Mouse (Mus musculus): ENCODE results near the gene Mab21l1. TPM values are rescaled to one million over a fixed set of nuclear protein-coding genes. Genes with fewer than 3 reads are reported as not detected.

The Mab21l1 gene
- polyA plus RNA-seq, 1 experiment from 2014 or later, result 17.6 TPM

GRCm38 (mm10) chr3:55788214-55788586 is 5.9 kb downstream of the Mab21l1 start:
- H3K36me3 ChIP-seq, result no peaks in the 10 kb centered on the region
- H3K4me1 ChIP-seq, result peaks cover 8% of the 10 kb centered on the region; the same call in 1 of the 2 replicates
- no peaks in the 10 kb centered on the region for H3K9me3 ChIP-seq
- no peak for ATAC-seq (ENCODE audit: insufficient number of reproducible peaks, low FRiP score, low TSS enrichment, low read depth)
- peak overlapping the region; percentile 42 for H3K4me3 ChIP-seq
- no peak overlapping the region for H3K9ac ChIP-seq
- no peak overlapping the region for H3K27ac ChIP-seq
- WGBS, result 16% methylated on average over 4 of the region's 4 CpGs
- H3K4me2 ChIP-seq, result peak overlapping the region; percentile 52
- H3K27me3 ChIP-seq, result peaks cover 5% of the 10 kb centered on the region; the same call in 1 of the 2 replicates

- Histone ChIP-seq H3K9ac (no peak overlapping the region), H3K36me3 (no peaks in the 10 kb centered on the region), H3K4me2 (no peak overlapping the region), H3K27me3 (peaks cover 5% of the 10 kb centered on the region; the same call in 1 of the 2 replicates), H3K9me3 (no peaks in the 10 kb centered on the region), H3K4me3 (no peak overlapping the region), H3K4me1 (0 out of 2 replicates have a peak, but pooled peaks cover 3% of the 10 kb centered on the region), H3K27ac (no peak overlapping the region)
- no peak for ATAC-seq (ENCODE audit: insufficient number of reproducible peaks, low FRiP score, low TSS enrichment, low read depth)
- 50% methylated on average over 5 of the region's 5 CpGs for WGBS
These were observed 6.4 kb downstream of the Mab21l1 start for GRCm38 (mm10) chr3:55788621-55789201.

GRCm38 (mm10) chr3:55789856-55790255 is 7.5 kb downstream of the Mab21l1 start:
- WGBS, result 41% methylated on average over 2 of the region's 2 CpGs
- peaks cover 5% of the 10 kb centered on the region; the same call in 1 of the 2 replicates for H3K27me3 ChIP-seq
- H3K4me2 ChIP-seq, result no peak overlapping the region
- no peak overlapping the region for H3K4me3 ChIP-seq
- no peak overlapping the region for H3K9ac ChIP-seq
- H3K36me3 ChIP-seq, result no peaks in the 10 kb centered on the region
- no peak for ATAC-seq (ENCODE audit: insufficient number of reproducible peaks, low FRiP score, low TSS enrichment, low read depth)
- H3K4me1 ChIP-seq, result 0 out of 2 replicates have a peak, but pooled peaks cover 3% of the 10 kb centered on the region
- H3K27ac ChIP-seq, result no peak overlapping the region
- no peaks in the 10 kb centered on the region for H3K9me3 ChIP-seq

- ATAC-seq (ENCODE audit: insufficient number of reproducible peaks, low FRiP score, low TSS enrichment, low read depth), result no peak
- WGBS, result 74% methylated on average over 4 of the region's 4 CpGs
- no peak overlapping the region for H3K27ac ChIP-seq
- 0 out of 2 replicates have a peak, but pooled peaks cover 3% of the 10 kb centered on the region for H3K4me1 ChIP-seq
- no peak overlapping the region for H3K4me3 ChIP-seq
- H3K36me3 ChIP-seq, result no peaks in the 10 kb centered on the region
- H3K9me3 ChIP-seq, result no peaks in the 10 kb centered on the region
- no peak overlapping the region for H3K4me2 ChIP-seq
- no peak overlapping the region for H3K9ac ChIP-seq
- H3K27me3 ChIP-seq, result peaks cover 5% of the 10 kb centered on the region; the same call in 1 of the 2 replicates
These were observed 8.3 kb downstream of the Mab21l1 start for GRCm38 (mm10) chr3:55790609-55791008.

- Histone ChIP-seq H3K4me1 (0 out of 2 replicates have a peak, but pooled peaks cover 3% of the 10 kb centered on the region), H3K36me3 (no peaks in the 10 kb centered on the region), H3K27ac (no peak overlapping the region), H3K4me2 (no peak overlapping the region), H3K9ac (no peak overlapping the region), H3K27me3 (no peaks in the 10 kb centered on the region), H3K4me3 (no peak overlapping the region), H3K9me3 (no peaks in the 10 kb centered on the region)
- 55% methylated on average over 5 of the region's 5 CpGs for WGBS
- ATAC-seq (ENCODE audit: insufficient number of reproducible peaks, low FRiP score, low TSS enrichment, low read depth), result no peak
These were observed 9.9 kb downstream of the Mab21l1 start for GRCm38 (mm10) chr3:55792251-55792650.

- Histone ChIP-seq H3K27me3 (no peaks in the 10 kb centered on the region), H3K27ac (no peak overlapping the region), H3K9me3 (no peaks in the 10 kb centered on the region), H3K4me1 (no peaks in the 10 kb centered on the region), H3K4me3 (no peak overlapping the region), H3K9ac (no peak overlapping the region), H3K4me2 (no peak overlapping the region), H3K36me3 (no peaks in the 10 kb centered on the region)
- no peak for ATAC-seq (ENCODE audit: insufficient number of reproducible peaks, low FRiP score, low TSS enrichment, low read depth)
- 52% methylated on average over 7 of the region's 7 CpGs for WGBS
These were observed 11.7 kb downstream of the Mab21l1 start for GRCm38 (mm10) chr3:55793842-55794575.

GRCm38 (mm10) chr3:55794768-55795167 is 12.5 kb downstream of the Mab21l1 start:
- no peak overlapping the region for H3K9ac ChIP-seq
- no peak overlapping the region for H3K27ac ChIP-seq
- H3K4me1 ChIP-seq, result no peaks in the 10 kb centered on the region
- H3K4me3 ChIP-seq, result no peak overlapping the region
- WGBS, result 74% methylated on average over 2 of the region's 2 CpGs
- no peaks in the 10 kb centered on the region for H3K9me3 ChIP-seq
- no peak for ATAC-seq (ENCODE audit: insufficient number of reproducible peaks, low FRiP score, low TSS enrichment, low read depth)
- no peaks in the 10 kb centered on the region for H3K27me3 ChIP-seq
- H3K4me2 ChIP-seq, result no peak overlapping the region
- no peaks in the 10 kb centered on the region for H3K36me3 ChIP-seq

GRCm38 (mm10) chr3:55814993-55815625 is 32.8 kb downstream of the Mab21l1 start:
- Histone ChIP-seq H3K36me3 (no peaks in the 10 kb centered on the region), H3K9me3 (no peaks in the 10 kb centered on the region), H3K4me3 (no peak overlapping the region), H3K4me1 (peaks cover 6% of the 10 kb centered on the region), H3K27ac (no peak overlapping the region), H3K27me3 (no peaks in the 10 kb centered on the region), H3K4me2 (no peak overlapping the region), H3K9ac (no peak overlapping the region)
- ATAC-seq (ENCODE audit: insufficient number of reproducible peaks, low FRiP score, low TSS enrichment, low read depth), result no peak
- 30% methylated on average over 5 of the region's 5 CpGs for WGBS

- Histone ChIP-seq H3K4me3 (no peak overlapping the region), H3K9me3 (no peaks in the 10 kb centered on the region), H3K4me1 (peaks cover 6% of the 10 kb centered on the region), H3K36me3 (no peaks in the 10 kb centered on the region), H3K27ac (no peak overlapping the region), H3K4me2 (no peak overlapping the region), H3K9ac (no peak overlapping the region), H3K27me3 (no peaks in the 10 kb centered on the region)
- ATAC-seq (ENCODE audit: insufficient number of reproducible peaks, low FRiP score, low TSS enrichment, low read depth), result no peak
- 23% methylated on average over 5 of the region's 5 CpGs for WGBS
These were observed 33.8 kb downstream of the Mab21l1 start for GRCm38 (mm10) chr3:55816096-55816495.

- H3K4me3 ChIP-seq, result no peak overlapping the region
- H3K4me2 ChIP-seq, result no peak overlapping the region
- 39% methylated on average over 6 of the region's 6 CpGs for WGBS
- no peak overlapping the region for H3K9ac ChIP-seq
- H3K36me3 ChIP-seq, result no peaks in the 10 kb centered on the region
- peaks cover 6% of the 10 kb centered on the region for H3K4me1 ChIP-seq
- H3K27ac ChIP-seq, result no peak overlapping the region
- no peaks in the 10 kb centered on the region for H3K27me3 ChIP-seq
- no peaks in the 10 kb centered on the region for H3K9me3 ChIP-seq
- ATAC-seq (ENCODE audit: insufficient number of reproducible peaks, low FRiP score, low TSS enrichment, low read depth), result no peak
These were observed 34.5 kb downstream of the Mab21l1 start for GRCm38 (mm10) chr3:55816638-55817375.

GRCm38 (mm10) chr3:55818082-55818481 is 35.8 kb downstream of the Mab21l1 start:
- Histone ChIP-seq H3K9me3 (no peaks in the 10 kb centered on the region), H3K4me1 (peaks cover 6% of the 10 kb centered on the region), H3K27ac (no peak overlapping the region), H3K4me2 (no peak overlapping the region), H3K4me3 (no peak overlapping the region), H3K27me3 (no peaks in the 10 kb centered on the region), H3K9ac (no peak overlapping the region), H3K36me3 (no peaks in the 10 kb centered on the region)
- WGBS, result 72% methylated on average over 2 of the region's 2 CpGs
- ATAC-seq (ENCODE audit: insufficient number of reproducible peaks, low FRiP score, low TSS enrichment, low read depth), result no peak
